Mouse (Mus musculus) lung, postnatal 10 days (tissue): ENCODE data around the gene Hoxa6.

Source experiments
- DNase-seq: peaks from one replicate; pipeline ENCODE4 v3.0.0; 2021

Hoxa6 gene

GRCm38 (mm10) chr6:52213119-52213986, 4.8 kb upstream of the Hoxa6 start, which contains the start of the genes Hoxa3 and Gm28308:
Gene Hoxa3, minus strand, starts transcription at chr6:52213336.
Gene Gm28308, minus strand, starts transcription at chr6:52213339.
- DNase-seq: peak; percentile 65

GRCm38 (mm10) chr6:52212556-52213118, 4.1 kb upstream of the Hoxa6 start:
- DNase-seq: peak; percentile 46

GRCm38 (mm10) chr6:52211961-52212360, 3.4 kb upstream of the Hoxa6 start:
- DNase-seq: peak; percentile 15

- DNase-seq: peak; percentile 87
Measured at GRCm38 (mm10) chr6:52211170-52211935, 2.8 kb upstream of the Hoxa6 start.

- no peak for DNase-seq
Measured at GRCm38 (mm10) chr6:52209685-52210046, 1.1 kb upstream of the Hoxa6 start.

GRCm38 (mm10) chr6:52208868-52209684, 554 bp upstream of the Hoxa6 start:
- peak; percentile 45 for DNase-seq

- no peak for DNase-seq
Measured at GRCm38 (mm10) chr6:52207684-52207976, 892 bp downstream of the Hoxa6 start.

GRCm38 (mm10) chr6:52206882-52207683, 1.4 kb downstream of the Hoxa6 start:
- no peak for DNase-seq

- no peak for DNase-seq
Measured at GRCm38 (mm10) chr6:52205638-52206621, 2.6 kb downstream of the Hoxa6 start.

- DNase-seq: peak; percentile 19
Measured at GRCm38 (mm10) chr6:52205221-52205620, 3.3 kb downstream of the Hoxa6 start.

GRCm38 (mm10) chr6:52204050-52204752, 4.3 kb downstream of the Hoxa6 start, which contains the start of gene Hoxa5:
Gene Hoxa5, minus strand, starts transcription at chr6:52204587.
- peak; percentile 94 for DNase-seq

- peak; percentile 47 for DNase-seq
Measured at GRCm38 (mm10) chr6:52203371-52204049, 5.0 kb downstream of the Hoxa6 start.

- DNase-seq: peak; percentile 41
Measured at GRCm38 (mm10) chr6:52203121-52203370, 5.5 kb downstream of the Hoxa6 start.

- peak; percentile 17 for DNase-seq
Measured at GRCm38 (mm10) chr6:52202362-52203120, 6.0 kb downstream of the Hoxa6 start.

- DNase-seq: no peak
Measured at GRCm38 (mm10) chr6:52201269-52201668, 7.3 kb downstream of the Hoxa6 start.

- no peak for DNase-seq
Measured at GRCm38 (mm10) chr6:52200751-52201250, 7.7 kb downstream of the Hoxa6 start.

- peak; percentile 73 for DNase-seq
Measured at GRCm38 (mm10) chr6:52200073-52200750, 8.3 kb downstream of the Hoxa6 start.

GRCm38 (mm10) chr6:52197271-52197670, 11.3 kb downstream of the Hoxa6 start:
- DNase-seq: peak; percentile 87
